Mouse (Mus musculus) embryonic facial prominence, embryonic 10.5 days (tissue): ENCODE data around the gene Prkce. TPM values are rescaled to one million over a fixed set of nuclear protein-coding genes. Genes with fewer than 3 reads are reported as not detected.

Experiments used
- DNase-seq: peaks from one replicate; pipeline ENCODE4 v3.0.0-alpha.2; 2017; ENCODE audit warnings: low spot score
- H3K27ac ChIP-seq: fragments of 300-500 bp; sonication (generic); replicated peaks from 2 replicates; pipeline ENCODE4 v1.5.1; 2016; ENCODE audit warnings: mild to moderate bottlenecking
- H3K27me3 ChIP-seq: fragments of 300-500 bp; sonication (generic); replicated peaks from 2 replicates; pipeline ENCODE4 v1.6.1; 2016; ENCODE audit warnings: low read depth, mild to moderate bottlenecking; ENCODE audit not compliant: poor library complexity, severe bottlenecking
- H3K36me3 ChIP-seq: fragments of 300-500 bp; sonication (generic); replicated peaks from 2 replicates; pipeline ENCODE4 v1.6.1; 2016; ENCODE audit warnings: mild to moderate bottlenecking, moderate library complexity
- H3K4me1 ChIP-seq: fragments of 300-500 bp; sonication (generic); 2 replicates; pipeline ENCODE4 v1.6.1; 2016
- H3K4me3 ChIP-seq: fragments of 300-500 bp; sonication (generic); 2 replicates; pipeline ENCODE4 v1.5.1; 2016; ENCODE audit warnings: mild to moderate bottlenecking, moderate library complexity
- H3K9me3 ChIP-seq: fragments of 300-500 bp; sonication (generic); 2 replicates; pipeline ENCODE4 v1.6.1; 2016; ENCODE audit warnings: mild to moderate bottlenecking
- WGBS: fragments of 180-500 bp; shearing (Covaris S2); methylation state at CpG from one replicate; pipeline ENCODE4 v1.1.7; 2016; 5-methylcytosine and 5-hydroxymethylcytosine counted together
- polyA plus RNA-seq: library from polyadenylated mRNA; unstranded; fragments of >200 nt; fragmentation: Nextera tagmentation; extraction: Ambion mirVana; gene quantifications from 2 replicates; pipeline ENCODE4 v1.2.1, GENCODE M21; 2016

Prkce gene
- polyA plus RNA-seq, 1 experiment from 2014 or later: 4.2 TPM

DNA sequence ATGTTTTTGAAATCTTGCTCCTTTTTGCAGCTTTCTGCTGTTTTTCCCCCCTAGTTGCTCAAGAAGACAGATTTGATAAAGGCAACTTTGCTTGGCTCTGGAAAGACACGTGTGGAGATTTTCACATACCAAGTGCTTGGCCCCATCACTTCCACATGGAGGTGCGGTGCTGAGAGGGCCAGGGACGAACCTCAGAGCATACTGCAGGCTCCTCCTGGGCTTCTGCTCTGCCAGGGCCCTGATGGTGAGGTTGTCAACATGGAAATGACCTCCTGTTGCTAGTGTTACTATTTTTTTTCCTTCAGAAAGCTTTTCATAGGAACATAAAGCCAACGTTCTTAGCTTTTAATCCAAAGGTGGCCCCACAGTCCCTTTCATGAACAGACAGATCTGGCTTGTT lies 191.3 kb downstream of the Prkce start:
- Histone ChIP-seq H3K4me1 (peaks cover 38% of the 10 kb centered on the region), H3K36me3 (no peaks in the 10 kb centered on the region), H3K27ac (peak overlapping the region; percentile 25; the same call in 1 of the 2 replicates), H3K9me3 (no peaks in the 10 kb centered on the region), H3K4me3 (no peak overlapping the region), H3K27me3 (no peaks in the 10 kb centered on the region)
- 59% methylated on average over 4 of the region's 4 CpGs for WGBS
- DNase-seq: no peak

DNA sequence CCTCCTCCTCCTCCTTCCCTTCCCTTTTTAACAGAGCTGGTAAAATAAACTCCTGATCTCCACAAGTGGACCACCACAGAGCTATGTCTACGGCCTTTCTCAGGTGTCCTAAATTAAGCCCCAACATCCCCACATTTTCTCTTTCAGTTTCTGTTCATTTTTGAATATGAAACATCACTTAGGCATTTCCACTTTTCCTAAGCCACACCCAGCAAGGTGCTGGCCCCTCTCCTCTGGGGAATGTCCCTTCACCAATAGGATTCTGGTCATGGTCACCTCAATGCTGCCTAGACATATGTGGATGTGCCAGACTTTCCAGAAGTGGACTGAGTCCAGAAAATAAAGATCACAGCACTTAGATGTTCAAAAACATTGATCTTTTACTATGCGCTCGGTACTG lies 193.3 kb downstream of the Prkce start:
- H3K27ac ChIP-seq: no peak overlapping the region

DNA sequence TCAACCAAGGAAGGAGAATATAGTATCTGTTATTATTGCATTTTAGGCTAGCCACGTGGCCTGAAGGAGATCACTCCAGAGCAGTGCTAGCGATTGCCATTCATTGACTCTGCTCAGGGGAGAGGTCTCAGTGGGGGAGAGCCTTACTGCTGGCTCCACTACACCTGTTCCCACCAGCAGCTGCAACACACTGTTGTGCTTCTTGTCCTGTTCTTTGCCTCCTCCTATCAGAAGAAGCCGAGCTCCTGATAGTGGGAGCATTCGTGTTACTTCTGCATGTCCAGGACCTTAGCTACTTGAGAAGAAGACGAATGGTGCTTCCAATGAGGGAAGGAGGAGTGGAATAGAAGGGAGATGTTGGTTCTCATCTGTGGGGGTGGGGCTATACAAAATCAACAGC lies 195.8 kb downstream of the Prkce start:
- Histone ChIP-seq H3K4me1 (peaks cover 50% of the 10 kb centered on the region), H3K27ac (no peak overlapping the region), H3K27me3 (no peaks in the 10 kb centered on the region), H3K9me3 (no peaks in the 10 kb centered on the region), H3K4me3 (no peak overlapping the region), H3K36me3 (no peaks in the 10 kb centered on the region)
- WGBS: 78% methylated on average over 5 of the region's 5 CpGs
- DNase-seq: no peak

More for the DNA sequence above, 193.3 kb downstream of the Prkce start:
- 90% methylated on average over 3 of the region's 3 CpGs for WGBS
- no peak for DNase-seq
- no peaks in the 10 kb centered on the region for H3K9me3 ChIP-seq
- no peak overlapping the region for H3K4me3 ChIP-seq
- H3K36me3 ChIP-seq: no peaks in the 10 kb centered on the region
- H3K4me1 ChIP-seq: peaks cover 44% of the 10 kb centered on the region
- H3K27me3 ChIP-seq: no peaks in the 10 kb centered on the region

DNA sequence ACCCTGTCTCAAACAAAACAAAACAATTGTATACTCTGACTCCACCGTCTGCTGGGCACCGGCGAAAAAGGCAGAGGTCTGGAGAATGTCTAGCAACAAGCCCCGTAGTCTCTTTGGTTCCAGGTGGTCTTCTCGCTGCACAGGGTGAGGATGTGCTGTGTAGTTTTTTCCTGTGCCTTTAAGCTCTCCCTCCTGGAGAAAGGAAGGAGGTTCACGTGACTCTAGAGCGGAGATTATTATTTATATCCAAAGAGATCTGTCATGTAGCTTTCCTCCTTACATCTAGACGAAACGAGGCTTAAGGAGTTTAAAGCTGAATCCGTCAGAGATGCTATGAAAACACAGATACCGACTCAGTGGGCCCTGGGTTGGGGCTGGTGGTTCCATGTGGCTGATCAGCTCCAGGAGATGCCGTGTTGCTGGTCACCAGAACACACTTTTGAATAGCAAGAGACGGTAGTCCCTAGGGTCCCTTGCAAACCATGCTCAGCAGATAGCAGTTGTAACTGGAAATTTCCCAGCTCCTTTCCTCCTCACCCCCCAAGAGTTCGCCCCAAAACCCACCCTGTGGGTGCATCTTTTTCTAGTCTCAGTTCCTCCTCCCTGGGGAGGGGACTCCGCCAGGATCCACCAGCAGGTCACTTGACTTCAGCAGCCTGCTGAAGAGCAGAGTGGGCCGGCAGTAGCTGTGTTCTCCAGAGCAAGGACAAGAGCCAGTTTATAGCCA lies 196.9 kb downstream of the Prkce start:
- Histone ChIP-seq H3K36me3 (no peaks in the 10 kb centered on the region), H3K4me3 (no peak overlapping the region), H3K9me3 (no peaks in the 10 kb centered on the region), H3K27me3 (no peaks in the 10 kb centered on the region), H3K4me1 (peaks cover 42% of the 10 kb centered on the region), H3K27ac (no peak overlapping the region)
- no peak for DNase-seq
- 81% methylated on average over 16 of the region's 16 CpGs for WGBS

DNA sequence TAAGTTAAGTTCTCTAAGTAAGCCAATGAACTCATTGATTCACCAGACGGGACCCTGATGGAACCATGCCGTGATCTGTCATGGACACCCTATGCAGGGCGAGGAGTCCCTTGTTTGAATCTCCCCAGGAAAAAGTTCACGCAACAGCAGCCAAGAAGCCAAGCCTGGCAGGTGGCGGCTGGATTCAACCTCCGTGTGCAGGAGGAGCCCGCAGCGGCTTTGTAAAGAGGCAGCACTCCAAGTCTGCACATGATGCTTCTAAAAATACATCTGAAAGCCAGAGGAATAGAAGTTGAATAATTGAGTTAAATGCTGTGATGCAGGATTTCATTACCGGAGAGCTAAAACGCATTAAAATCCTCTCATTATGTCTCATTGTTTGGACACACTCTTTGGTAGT lies 199.3 kb downstream of the Prkce start:
- no peak overlapping the region for H3K27ac ChIP-seq
- H3K27me3 ChIP-seq: no peaks in the 10 kb centered on the region
- no peak for DNase-seq
- no peaks in the 10 kb centered on the region for H3K9me3 ChIP-seq
- WGBS: 83% methylated on average over 10 of the region's 10 CpGs
- H3K36me3 ChIP-seq: no peaks in the 10 kb centered on the region
- peaks cover 65% of the 10 kb centered on the region for H3K4me1 ChIP-seq
- no peak overlapping the region for H3K4me3 ChIP-seq

DNA sequence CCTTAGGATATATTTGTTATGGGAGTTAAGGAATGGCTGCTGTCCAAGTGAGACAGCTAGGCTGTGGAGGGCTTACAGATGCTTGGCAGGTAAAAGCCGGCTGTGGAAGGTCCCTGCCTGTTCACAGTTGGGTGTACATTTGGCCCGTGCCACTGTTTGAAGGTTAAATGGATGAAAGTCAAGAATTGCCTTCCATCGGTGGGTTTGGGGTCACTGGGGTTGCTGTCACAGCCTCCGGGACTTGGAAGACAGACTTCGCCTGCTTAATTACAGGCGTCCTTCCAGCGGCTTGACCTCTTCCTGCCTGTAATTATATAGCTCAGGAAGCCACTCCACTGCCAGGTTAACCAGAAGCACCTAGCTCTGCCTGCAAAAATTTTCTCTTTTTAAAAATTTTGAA lies 200.1 kb downstream of the Prkce start:
- H3K27me3 ChIP-seq: no peaks in the 10 kb centered on the region
- H3K36me3 ChIP-seq: no peaks in the 10 kb centered on the region
- no peak overlapping the region for H3K27ac ChIP-seq
- WGBS: 17% methylated on average over 7 of the region's 7 CpGs
- H3K4me1 ChIP-seq: peaks cover 65% of the 10 kb centered on the region
- peak; percentile 48 for DNase-seq
- H3K9me3 ChIP-seq: no peaks in the 10 kb centered on the region
- H3K4me3 ChIP-seq: no peak overlapping the region

DNA sequence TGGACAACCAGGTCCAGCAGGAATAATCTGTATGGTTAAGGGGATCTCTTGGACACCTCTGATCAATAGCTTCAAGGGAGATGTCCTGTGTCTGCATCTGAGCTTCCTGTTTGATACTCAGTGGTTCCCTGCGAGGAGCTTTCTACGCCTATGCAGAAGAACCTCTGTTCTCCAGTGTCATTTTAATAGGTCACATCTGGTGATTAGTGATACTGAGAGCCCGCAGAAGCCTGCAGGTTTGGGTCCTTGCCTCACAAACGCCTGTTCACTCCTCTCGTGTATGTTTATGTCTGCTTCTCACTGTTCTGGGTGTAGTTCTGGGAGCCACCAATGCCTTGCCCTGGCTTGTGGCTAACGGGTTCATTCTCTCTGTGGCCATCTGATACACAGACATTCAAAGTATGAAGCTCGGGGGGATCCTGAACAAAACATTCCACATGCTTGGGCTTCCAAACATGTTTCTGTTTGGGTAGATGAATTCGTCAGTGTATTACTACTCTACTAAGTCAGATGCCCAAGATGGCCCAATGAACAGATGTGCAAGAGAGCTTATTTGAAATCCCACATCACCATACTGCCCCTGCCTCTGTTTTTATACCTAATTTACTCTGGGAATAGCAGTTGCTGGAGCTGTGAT lies 202.6 kb downstream of the Prkce start:
- Histone ChIP-seq H3K4me1 (peaks cover 53% of the 10 kb centered on the region), H3K27me3 (no peaks in the 10 kb centered on the region), H3K36me3 (no peaks in the 10 kb centered on the region), H3K27ac (no peak overlapping the region), H3K9me3 (no peaks in the 10 kb centered on the region), H3K4me3 (no peak overlapping the region)
- 67% methylated on average over 8 of the region's 8 CpGs for WGBS
- DNase-seq: no peak

DNA sequence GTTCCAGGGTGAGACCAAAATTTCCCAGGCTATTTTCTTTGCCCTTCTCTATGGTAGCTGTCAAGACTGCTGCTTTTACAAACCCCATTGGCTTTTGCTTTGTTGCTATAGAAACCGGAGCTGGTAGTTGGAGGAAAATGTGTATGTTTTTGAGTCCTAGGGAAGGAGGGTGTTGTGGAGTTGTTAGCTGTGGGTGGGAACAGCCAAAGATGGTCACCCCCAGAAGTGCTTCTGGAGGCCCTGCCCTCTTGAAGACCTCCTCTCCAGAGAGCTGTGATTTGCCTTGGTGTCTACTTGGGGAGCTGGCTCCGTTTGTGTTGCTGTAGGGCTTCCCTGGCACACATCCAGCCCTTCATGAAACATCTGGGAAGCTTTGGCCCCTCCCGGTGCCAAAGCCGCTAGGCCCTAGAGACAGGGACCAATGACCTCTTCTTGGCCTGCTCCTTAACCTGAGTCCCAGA lies 203.5 kb downstream of the Prkce start:
- Histone ChIP-seq H3K4me1 (peaks cover 52% of the 10 kb centered on the region), H3K36me3 (no peaks in the 10 kb centered on the region), H3K27ac (peak overlapping the region; percentile 44; the same call in 1 of the 2 replicates), H3K4me3 (no peak overlapping the region), H3K27me3 (no peaks in the 10 kb centered on the region), H3K9me3 (no peaks in the 10 kb centered on the region)
- no peak for DNase-seq
- WGBS: 72% methylated on average over 4 of the region's 4 CpGs

DNA sequence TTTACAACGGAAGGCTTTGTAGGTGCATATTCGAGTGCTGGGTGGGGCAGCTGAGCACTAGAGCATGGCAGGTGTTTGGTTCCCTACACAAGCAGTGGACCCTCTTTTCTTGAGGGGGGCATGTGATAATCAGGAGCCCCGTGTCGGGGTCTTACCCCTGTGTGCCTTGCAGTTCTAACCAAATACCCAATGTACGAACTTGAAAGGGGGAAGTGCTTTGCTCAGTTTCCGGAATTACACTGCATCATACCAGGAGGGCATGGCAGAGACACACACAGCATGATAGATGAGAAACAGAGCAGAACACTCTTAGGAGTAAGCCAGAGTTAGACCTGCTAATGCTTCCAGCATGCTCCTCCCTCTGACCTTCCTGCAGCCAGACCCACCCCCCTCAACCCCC lies 208.8 kb downstream of the Prkce start:
- no peaks in the 10 kb centered on the region for H3K36me3 ChIP-seq
- WGBS: 92% methylated on average over 6 of the region's 6 CpGs
- H3K27ac ChIP-seq: no peak overlapping the region
- H3K9me3 ChIP-seq: no peaks in the 10 kb centered on the region
- H3K4me3 ChIP-seq: no peak overlapping the region
- DNase-seq: no peak
- H3K4me1 ChIP-seq: peaks cover 39% of the 10 kb centered on the region
- H3K27me3 ChIP-seq: no peaks in the 10 kb centered on the region

DNA sequence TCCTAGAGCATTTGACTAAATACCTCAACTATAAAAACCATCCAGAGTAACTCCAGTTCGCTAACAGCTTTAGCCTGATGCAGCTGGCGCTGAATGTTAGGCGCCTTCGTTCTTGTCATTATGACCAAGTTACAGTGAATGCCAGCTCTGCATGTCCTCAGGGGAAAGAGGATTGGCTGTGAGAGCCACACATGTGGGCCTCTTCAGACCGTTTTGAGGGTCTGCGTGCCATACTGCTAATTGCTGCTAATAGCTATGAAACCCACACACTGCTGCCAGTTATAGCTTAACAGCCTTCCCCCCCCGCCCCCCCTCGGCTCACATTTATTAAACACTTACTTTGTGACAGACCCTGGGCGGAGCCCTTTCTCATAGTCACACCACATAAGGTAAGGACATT lies 210.3 kb downstream of the Prkce start:
- no peak overlapping the region for H3K27ac ChIP-seq
- no peak for DNase-seq
- no peak overlapping the region for H3K4me3 ChIP-seq
- no peaks in the 10 kb centered on the region for H3K9me3 ChIP-seq
- WGBS: 85% methylated on average over 9 of the region's 9 CpGs
- no peaks in the 10 kb centered on the region for H3K36me3 ChIP-seq
- no peaks in the 10 kb centered on the region for H3K27me3 ChIP-seq
- peaks cover 47% of the 10 kb centered on the region for H3K4me1 ChIP-seq

DNA sequence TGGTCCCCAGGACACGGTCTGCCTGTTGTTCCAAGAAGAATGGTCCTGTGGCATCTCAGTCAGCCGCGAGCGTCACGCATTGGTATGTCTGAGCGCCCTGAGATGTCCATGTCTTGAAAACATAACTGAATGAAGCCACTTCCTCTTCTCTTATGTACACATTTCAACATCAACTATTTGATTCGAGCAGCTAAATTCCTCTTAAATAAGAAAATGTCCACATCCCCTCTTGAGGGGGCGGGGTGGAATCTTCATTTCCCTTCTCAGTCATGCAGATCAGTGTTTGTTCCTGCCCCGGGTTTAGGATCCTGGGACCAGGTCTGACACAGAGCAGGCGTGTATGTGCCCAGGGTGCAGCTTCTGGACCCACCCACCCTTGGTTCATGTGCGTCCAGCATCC lies 211.0 kb downstream of the Prkce start:
- no peak overlapping the region for H3K4me3 ChIP-seq
- H3K36me3 ChIP-seq: no peaks in the 10 kb centered on the region
- H3K27me3 ChIP-seq: no peaks in the 10 kb centered on the region
- H3K27ac ChIP-seq: no peak overlapping the region
- H3K4me1 ChIP-seq: peaks cover 51% of the 10 kb centered on the region
- DNase-seq: no peak
- WGBS: 87% methylated on average over 11 of the region's 11 CpGs
- H3K9me3 ChIP-seq: no peaks in the 10 kb centered on the region

DNA sequence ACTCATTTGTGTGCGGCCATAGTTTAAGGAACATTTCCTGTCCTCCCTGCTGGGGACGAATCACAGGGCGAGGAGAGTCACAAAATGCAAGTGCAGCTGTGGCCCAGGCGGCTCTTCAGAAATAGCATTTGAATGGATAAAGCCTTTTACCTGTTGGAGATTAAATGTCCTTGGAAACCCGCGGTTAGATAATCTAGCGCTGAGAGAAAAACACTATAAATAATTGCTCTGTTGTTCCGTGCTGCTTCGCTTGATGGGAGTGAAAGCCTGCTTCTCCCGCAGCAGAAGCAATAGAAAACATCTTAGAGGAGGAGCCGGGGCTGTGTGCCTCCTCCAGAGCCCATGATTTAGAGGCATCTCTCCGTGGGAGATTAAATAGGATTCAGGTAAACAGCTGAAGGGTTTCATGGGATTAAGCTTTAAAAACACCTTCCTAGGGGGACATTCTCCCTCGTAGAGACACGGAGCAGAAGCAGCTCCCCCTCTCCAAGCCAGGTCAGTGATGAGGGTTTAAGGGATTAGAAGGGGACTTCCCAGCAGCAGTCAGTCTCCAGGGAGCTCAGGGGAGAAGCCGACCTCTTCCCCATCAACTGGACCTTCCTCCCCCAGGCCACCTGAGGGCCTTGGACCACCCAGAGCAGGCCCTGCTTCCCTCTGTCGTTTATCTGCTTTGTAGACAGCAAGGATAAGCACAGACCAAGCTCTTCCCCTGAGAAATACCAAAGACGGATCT lies 212.0 kb downstream of the Prkce start:
- Histone ChIP-seq H3K9me3 (no peaks in the 10 kb centered on the region), H3K27me3 (no peaks in the 10 kb centered on the region), H3K4me1 (peaks cover 61% of the 10 kb centered on the region), H3K27ac (0 out of 2 replicates have a peak overlapping the region, but pooled peaks have one; percentile 19), H3K36me3 (no peaks in the 10 kb centered on the region), H3K4me3 (no peak overlapping the region)
- 13% methylated on average over 17 of the region's 17 CpGs for WGBS
- no peak for DNase-seq
